Mouse (Mus musculus): ENCODE data around the gene Impg2. TPM values are rescaled to one million over a fixed set of nuclear protein-coding genes. Genes with fewer than 3 reads are reported as not detected.

The Impg2 gene
- polyA plus RNA-seq (2017; shearing (Covaris generic)) = under 1 TPM in 2 of 3 experiments, not detected in 1; 0.28 to 0.52 TPM

DNA sequence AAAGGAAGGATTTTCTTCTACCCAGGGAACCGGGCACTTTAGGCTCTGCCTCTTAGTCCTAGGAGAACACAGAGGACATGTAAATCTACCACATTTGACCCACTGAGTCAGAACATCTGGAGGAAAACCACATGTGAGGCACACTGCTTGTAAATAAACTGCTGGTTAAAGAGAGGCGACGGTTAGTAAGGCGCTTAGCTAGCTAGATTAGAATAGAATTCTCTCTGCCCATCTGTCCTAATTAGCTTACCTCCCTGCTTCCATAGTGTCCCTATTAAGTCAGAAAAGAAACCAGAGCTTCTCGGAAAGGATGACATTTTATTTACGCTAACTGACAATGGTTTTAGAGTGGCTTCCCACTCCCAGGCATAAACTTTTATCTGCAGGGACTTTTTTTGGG lies at the start of gene Impg2:
Gene Impg2, plus strand, starts transcription at position 263 of the 400 bp plus-strand sequence.
- ATAC-seq = no peak

GRCm38 (mm10) chr16:56163466-56163865 lies 40.6 kb upstream of the Impg2 start:
- no peak for ATAC-seq

DNA sequence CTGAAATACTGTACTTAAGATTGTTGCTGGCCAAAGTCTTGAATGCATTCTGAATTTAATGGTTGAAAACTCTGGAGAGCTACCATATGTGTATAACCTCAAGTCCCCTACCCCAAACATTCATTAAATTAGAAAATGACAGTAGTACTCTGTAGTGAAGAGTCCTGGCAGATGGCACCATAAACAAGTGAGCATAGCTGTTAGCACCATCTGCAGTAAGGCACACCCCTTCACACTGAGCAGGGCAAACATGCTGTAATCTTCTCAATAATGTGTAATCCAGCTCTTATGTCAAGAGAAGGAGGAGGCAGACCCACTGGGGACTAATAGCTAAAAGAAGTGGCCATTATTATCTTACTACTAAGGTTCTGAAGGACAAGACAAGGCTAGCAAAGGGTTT lies 33.9 kb upstream of the Impg2 start:
- ATAC-seq = no peak

GRCm38 (mm10) chr16:56175867-56176581 lies 28.1 kb upstream of the Impg2 start:
- no peak for ATAC-seq

- no peak for ATAC-seq
These were observed 17.2 kb upstream of the Impg2 start for GRCm38 (mm10) chr16:56186863-56187262.

DNA sequence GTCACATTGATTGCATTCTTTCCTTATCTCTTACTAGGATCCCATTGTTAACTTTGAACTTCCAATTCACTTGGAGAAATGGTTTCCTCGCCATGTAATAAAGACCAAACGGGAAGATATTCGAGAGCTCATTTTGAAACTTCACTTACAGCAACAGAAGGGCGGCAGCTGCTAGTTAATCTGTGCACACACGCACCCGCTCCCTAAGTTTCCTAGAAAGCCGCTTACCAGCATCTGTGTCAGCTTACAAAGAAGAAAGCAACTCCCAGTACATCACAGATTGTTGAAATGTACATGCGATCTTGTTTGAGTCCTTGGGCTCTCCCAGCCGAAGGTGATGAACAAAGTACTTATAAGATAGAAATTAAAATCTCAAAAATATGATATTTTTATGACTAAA lies 15.9 kb upstream of the Impg2 start:
- no peak for ATAC-seq

DNA sequence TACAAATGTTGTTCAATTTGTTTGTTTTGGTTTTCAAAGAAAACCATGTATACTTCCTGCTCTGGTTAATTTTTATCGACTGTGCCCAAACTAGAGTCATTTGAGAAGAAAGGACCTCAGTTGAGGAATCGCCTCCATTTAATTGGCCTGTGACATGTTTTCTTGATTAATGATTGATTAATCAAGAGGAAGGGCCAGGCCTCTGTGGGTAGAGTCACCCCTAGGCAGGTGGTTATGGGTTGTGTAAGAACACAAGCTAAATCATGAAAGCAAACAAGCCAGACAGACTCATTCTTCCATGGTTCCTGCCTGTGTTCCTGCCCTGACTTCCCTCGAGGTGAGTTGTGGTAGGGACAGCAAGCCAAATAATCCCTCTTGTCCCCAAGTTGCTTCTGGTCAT lies 8.6 kb downstream of the Impg2 start:
- ATAC-seq = no peak

DNA sequence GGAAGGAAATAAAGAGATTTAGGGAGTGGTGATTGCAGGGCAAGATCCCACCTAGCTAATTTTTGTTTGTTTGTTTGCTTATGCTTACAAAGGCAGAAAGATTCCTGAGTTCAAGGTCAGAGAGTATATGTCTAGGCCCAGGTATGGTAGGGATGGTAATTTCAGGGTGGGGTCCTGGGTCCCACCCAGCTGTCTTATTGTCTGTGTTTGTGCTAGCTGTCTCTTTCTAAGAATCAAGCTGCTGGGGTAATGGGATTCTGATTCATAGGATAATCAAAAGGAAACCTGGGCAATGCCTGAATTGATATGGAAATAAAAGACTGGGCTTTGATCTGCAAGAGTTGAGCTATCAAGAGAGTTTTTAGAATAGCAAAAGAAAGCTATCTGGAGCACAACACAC lies 23.6 kb downstream of the Impg2 start:
- ATAC-seq = no peak

DNA sequence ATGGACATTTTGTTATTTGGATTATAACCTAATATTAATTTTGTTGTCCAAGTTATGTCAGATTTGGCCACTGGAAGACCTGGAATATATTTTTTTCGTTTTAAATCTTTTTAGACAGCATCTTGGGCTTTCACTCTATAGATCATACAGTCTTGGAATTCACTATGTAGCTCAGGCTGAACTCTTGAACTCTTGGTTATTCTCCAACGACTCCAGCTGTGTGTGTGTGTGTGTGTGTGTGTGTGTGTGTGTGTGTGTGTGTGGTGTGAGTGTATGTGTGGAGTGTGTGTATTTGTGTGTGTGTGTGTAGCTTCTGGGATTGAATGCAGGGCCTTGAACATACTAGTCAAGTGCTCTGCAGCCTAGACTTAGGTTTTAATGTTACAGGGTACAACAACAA lies 25.3 kb downstream of the Impg2 start:
- no peak for ATAC-seq

DNA sequence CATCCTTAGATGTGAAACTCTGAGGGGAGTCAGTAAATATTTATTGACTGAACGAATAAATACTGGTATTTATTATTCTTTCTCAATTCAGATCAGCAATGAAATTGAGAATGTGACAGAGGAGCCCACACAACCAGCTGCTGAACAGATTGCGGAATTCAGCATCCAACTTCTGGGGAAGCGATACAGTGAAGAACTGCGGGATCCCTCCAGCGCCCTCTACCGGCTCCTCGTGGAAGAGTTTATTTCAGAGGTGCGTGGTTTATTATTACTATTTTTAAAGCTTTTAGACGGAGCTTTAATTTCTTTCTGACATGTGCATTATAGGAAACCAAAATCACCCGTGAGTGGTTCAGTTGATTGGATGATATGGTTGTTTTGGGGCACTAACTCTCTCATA lies 27.2 kb downstream of the Impg2 start:
- ATAC-seq = no peak

DNA sequence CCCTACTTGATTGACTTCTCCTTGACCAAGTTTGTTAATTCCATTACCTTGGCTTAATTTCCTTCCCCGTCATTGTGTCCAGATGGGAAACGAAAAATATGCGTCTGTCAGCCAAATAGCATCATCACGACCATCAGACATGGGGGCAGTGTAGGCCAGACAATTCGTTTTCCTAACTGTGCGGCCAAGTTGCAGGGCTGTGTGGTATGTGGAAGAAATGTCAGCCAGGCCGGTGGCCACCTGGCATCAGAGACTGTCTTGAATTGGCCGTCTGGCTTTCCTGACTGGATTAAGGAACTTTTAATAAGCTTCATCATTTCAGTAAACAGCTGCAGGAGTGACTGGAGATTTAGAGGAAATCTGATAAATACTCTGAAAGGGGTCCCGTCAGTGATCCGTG lies 28.6 kb downstream of the Impg2 start:
- ATAC-seq = no peak

GRCm38 (mm10) chr16:56246031-56246430 lies 41.9 kb downstream of the Impg2 start:
- ATAC-seq = no peak

DNA sequence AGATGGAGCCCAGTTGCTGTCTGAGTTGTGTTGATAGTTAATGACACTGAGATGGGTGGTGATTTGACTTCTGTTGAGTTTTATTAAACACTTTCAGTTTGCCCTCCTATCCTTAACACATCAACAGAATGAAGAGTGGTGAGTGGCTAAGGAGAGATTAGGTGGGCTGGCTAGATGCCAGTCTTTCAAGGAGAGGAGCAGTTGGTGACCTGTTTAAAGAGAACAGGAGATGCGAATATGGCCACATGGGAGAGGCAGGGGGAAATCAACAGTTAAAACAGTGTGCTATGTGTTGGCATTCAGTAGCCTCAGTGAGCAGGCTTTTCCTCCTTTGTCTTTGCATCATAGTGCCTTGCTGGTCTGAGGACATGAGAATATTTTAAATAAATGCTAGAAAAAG lies 69.8 kb downstream of the Impg2 start:
- ATAC-seq = no peak

- no peak for ATAC-seq
These were observed 74.9 kb downstream of the Impg2 start for GRCm38 (mm10) chr16:56279060-56279459.

DNA sequence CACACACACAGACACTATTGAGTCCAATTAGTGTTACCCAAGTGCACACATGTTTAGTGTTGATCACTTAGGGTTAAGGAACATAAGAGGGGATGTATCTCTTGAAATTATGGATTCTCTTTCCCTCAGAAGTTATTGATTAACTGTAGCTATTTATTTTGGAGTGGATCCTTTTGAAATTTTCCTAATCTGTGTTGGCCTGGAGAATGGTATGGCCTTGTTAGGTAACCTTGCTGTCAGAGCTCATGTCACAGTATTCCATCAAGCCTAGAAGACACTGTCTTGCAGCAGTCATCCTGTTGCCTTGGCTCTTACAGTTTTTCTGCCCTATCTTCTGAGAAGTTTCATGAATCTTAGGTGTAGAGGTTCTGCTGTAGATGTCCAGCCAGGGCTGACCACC lies 75.6 kb downstream of the Impg2 start:
- ATAC-seq = no peak

DNA sequence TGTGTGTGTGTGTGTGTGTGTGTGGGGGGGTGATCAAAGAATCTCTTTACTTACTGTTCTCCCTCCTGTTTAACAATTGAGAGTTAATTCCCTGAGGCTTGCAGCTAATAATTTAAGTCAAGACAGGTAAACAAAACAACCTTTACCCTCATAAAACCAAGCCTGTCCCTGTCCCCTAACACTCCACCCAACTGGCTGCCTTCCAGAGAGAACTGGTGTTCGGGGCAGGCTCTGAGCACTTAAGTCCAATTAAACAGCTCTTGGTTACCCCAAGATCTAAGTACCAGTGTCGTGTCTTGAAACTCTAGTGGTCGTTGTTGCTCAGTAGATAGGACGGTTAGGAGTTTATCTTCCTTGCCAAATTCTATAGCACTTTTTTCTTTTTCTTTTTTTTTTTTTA lies 77.2 kb downstream of the Impg2 start:
- no peak for ATAC-seq

DNA sequence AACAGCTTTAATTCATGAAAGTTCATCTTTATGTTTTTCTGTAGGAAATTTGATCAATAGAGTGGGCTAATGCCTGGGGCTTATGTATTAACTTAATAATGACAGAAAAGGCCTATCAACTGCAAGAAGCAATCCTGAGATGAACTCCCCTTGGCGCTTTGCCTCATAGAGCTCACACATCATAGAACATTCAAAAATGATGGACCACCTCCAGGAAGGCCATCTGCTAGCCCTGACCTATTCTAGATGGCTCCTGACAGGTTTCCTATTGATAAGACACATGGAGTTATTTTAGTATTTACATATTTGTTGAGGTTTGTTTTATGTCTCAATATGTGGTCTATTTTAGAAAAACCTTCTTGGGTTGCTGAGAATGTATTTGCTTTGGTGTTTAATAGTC lies 79.2 kb downstream of the Impg2 start:
- no peak for ATAC-seq

DNA sequence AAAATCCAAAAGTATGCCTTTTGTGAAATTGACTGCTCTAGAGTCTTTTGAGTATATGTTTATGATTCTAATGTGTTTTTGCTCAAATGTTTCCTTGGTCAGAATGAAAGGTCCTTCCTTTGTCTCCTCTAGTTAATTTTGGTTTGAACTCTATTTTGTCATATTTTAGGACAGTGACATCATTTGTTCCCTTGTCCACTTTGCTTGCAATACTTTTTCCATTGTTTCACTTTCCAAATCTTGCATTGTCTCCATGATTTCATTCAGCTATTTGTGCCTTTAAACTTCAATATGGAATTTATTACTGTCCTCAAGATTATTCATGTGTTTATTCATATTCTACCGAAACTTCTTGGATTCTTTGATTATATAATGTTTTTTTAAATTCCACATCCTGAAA lies 79.8 kb downstream of the Impg2 start:
- no peak for ATAC-seq

DNA sequence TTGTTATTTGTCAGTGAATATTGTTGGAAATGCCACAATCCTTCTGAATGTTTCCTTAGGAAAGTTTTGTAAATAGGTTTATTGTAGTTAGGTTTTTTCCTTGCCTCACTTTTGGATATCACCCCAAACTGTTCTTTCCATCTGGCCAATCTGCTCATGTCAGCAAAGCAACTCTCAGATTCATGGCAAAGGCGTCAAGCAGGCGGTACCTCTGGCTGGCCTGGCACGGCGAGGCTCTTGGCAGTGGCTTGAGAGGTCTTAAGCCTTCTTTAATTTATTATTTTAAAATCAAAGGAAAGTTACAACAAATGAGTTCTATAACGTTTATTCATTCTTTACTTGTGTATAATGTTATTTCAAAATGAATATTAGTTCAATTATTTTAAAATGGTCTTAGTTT lies 82.0 kb downstream of the Impg2 start:
- ATAC-seq = no peak

GRCm38 (mm10) chr16:56286977-56287376 lies 82.9 kb downstream of the Impg2 start:
- no peak for ATAC-seq

DNA sequence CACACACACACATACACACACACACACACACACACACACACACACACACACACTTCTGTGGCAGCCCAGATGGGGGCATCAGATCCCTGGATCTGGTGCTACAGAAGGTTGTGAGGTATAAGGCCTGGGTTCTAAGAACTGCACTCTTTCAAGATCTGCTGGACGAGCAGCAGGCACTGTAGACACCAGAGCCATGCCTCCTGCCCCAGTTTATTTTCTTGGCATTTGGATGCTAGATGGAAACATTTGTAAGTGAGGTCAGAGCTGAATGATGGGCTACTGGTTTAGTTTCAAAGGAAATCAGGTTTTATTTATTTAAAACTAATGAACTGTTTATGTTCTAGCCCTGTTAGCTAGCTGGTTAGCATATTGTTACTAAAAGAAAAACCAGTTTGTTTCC lies 90.8 kb downstream of the Impg2 start:
- no peak for ATAC-seq

DNA sequence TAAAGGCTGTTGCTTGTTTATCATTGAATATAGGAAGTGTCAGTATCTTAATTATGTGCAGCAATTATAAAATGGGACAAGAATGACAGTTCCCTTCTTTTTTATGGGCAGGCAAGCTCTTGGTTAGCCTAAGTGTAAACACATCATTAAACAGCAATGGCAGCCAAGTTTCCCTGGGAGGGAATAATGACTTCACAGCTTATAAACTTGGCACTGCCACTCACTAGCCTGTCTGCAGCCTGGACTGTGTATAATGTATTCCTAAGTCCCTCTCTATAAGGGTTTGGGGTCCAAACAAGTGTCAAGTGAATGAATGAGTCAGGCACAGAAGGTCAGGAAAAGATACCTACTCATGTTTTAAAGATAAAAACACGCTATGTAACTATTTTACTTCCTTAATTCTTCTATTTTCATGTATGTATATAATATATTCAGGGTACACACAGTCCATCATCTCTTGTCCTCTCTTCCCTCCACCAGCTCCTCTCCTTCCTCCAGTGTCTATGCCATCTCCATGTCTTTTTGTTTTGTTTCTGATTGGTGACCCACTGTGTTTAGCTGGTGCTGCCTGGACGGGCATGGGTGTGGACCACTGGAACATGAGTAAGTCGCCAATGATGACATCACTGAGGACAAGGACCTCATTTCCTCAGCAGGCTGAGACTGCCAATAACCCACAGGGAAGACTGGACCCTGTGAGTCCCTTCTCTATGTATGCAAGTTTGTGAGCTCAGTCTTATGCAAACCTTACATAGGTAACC lies 92.0 kb downstream of the Impg2 start:
- ATAC-seq = no peak

GRCm38 (mm10) chr16:56298248-56298647 lies 94.1 kb downstream of the Impg2 start:
- ATAC-seq = no peak

DNA sequence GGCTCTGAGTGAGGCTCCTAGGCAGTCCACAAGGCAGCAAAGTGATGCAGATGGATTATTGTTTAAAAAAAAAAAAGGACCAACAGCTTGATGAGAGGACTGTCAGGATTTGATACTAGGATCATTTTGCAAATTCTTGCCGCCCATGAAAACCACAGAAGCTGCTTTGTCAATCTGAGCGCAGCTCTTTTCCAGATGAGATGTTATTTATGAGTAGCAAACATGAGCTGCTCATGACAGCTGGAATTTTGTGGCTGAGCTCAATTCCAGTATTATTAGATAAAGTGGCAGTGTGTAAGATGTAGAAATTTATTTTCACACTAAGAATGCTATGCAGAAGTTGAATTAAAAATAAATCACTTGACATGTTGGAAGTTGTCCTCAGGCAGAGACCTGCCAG lies 94.7 kb downstream of the Impg2 start:
- no peak for ATAC-seq

All from inflammation-experienced regulatory T-cells, adult 6 months (primary cell).